Mouse (Mus musculus) lung, adult 18-20 months (tissue): ENCODE results near the gene Mcidas.

Experiments used
- DNase-seq, 2 experiments: peaks; one replicate each; pipeline ENCODE4 v3.0.0; 2022; ENCODE audit warnings: mixed read lengths in 2 of 2

Mcidas gene

GRCm38 (mm10) chr13:113013174-113013953, 19.7 kb downstream of the Mcidas start:
- DNase-seq, result peak; percentile 47 to 48

GRCm38 (mm10) chr13:113021521-113021920, 27.9 kb downstream of the Mcidas start:
- DNase-seq, result no peak

- no peak for DNase-seq
Measured at GRCm38 (mm10) chr13:113022467-113022866, 28.8 kb downstream of the Mcidas start.

GRCm38 (mm10) chr13:113023274-113024143, 29.9 kb downstream of the Mcidas start:
- no peak for DNase-seq

- DNase-seq, result no peak
Measured at GRCm38 (mm10) chr13:113031351-113031750, 37.7 kb downstream of the Mcidas start.

- DNase-seq, result peak; percentile 13 to 35
Measured at GRCm38 (mm10) chr13:113031792-113032571, 38.3 kb downstream of the Mcidas start.

GRCm38 (mm10) chr13:113032831-113033230, 39.2 kb downstream of the Mcidas start:
- no peak for DNase-seq

- DNase-seq, result no peak
Measured at GRCm38 (mm10) chr13:113034271-113034886, 40.7 kb downstream of the Mcidas start.

GRCm38 (mm10) chr13:113034950-113035421, 41.3 kb downstream of the Mcidas start, which contains the start of gene Cdc20b:
Gene Cdc20b (plus strand): TSS chr13:113035111.
- peak; percentile 68 to 72 for DNase-seq

- peak; percentile 67 to 84 for DNase-seq
Measured at GRCm38 (mm10) chr13:113035852-113036251, 42.2 kb downstream of the Mcidas start.

- no peak for DNase-seq
Measured at GRCm38 (mm10) chr13:113044876-113045275, 51.2 kb downstream of the Mcidas start.

- no peak for DNase-seq
Measured at GRCm38 (mm10) chr13:113045458-113046110, 51.9 kb downstream of the Mcidas start.

- peak; percentile 50 to 69 for DNase-seq
Measured at GRCm38 (mm10) chr13:113046211-113046883, 52.7 kb downstream of the Mcidas start, which contains the start of gene Gpx8. Gene Gpx8 (minus strand): TSS chr13:113046410.

GRCm38 (mm10) chr13:113047018-113047417, 53.4 kb downstream of the Mcidas start:
- DNase-seq, result no peak

GRCm38 (mm10) chr13:113047647-113048046, 54.0 kb downstream of the Mcidas start:
- DNase-seq, result no peak
